Mouse (Mus musculus) cortical plate, adult 2 months (tissue): ENCODE data around the gene Nsd1.

Experiments
- CTCF ChIP-seq: fragments of 200-500 bp; IDR thresholded peaks from 2 replicates; pipeline ENCODE4 v1.5.1; 2011; ENCODE audit warnings: mild to moderate bottlenecking, control low read depth, low read length; ENCODE audit not compliant: insufficient read depth; ENCODE audit errors: extremely low read depth
- POLR2A ChIP-seq: fragments of 200-500 bp; IDR thresholded peaks from 2 replicates; pipeline ENCODE4 v1.6.1; 2011; ENCODE audit warnings: mild to moderate bottlenecking, low read length, control low read depth; ENCODE audit not compliant: insufficient read depth; ENCODE audit errors: extremely low read depth

GRCm38 (mm10) chr13:55327633-55328032, 118.1 kb downstream of the Nsd1 start:
- TF ChIP-seq CTCF (peak; percentile 86), POLR2A (no peak)
